Mouse (Mus musculus) CH12.LX (cell line): ENCODE measurements around the gene Syngap1. TPM values are rescaled to one million over a fixed set of nuclear protein-coding genes. Genes with fewer than 3 reads are reported as not detected.
"Not testable (repeated sequence)": the region's sequence is repeated elsewhere in the genome, so short reads cannot be mapped to it uniquely, and the experiment has no call there.

Experiments used
- DNase-seq: peaks from one replicate; pipeline ENCODE4 v3.0.0-alpha.2; 2013; ENCODE audit errors: extremely low read depth
- H3K27ac ChIP-seq: 2 replicates; pipeline ENCODE4 v1.5.1; 2012; ENCODE audit warnings: low read depth, mild to moderate bottlenecking, control low read depth, moderate library complexity; ENCODE audit not compliant: insufficient read depth
- H3K27me3 ChIP-seq: replicated peaks from 2 replicates; pipeline ENCODE3; 2012; ENCODE audit warnings: inconsistent platforms
- H3K36me3 ChIP-seq, 2 experiments: replicated peaks in 1 of 2; 2 replicates each; pipeline versions ENCODE3 to v1.6.1; 2012; ENCODE audit warnings: inconsistent platforms in 1 of 2, low read length in 1 of 2, mild to moderate bottlenecking in 1 of 2, mixed read lengths in 1 of 2, moderate library complexity in 1 of 2; ENCODE audit not compliant: control insufficient read depth in 1 of 2, insufficient read depth in 1 of 2
- H3K4me1 ChIP-seq, 2 experiments: 2 replicates each; pipeline ENCODE4 v1.6.1; 2012; ENCODE audit warnings: inconsistent platforms in 1 of 2, moderate library complexity in 1 of 2; ENCODE audit not compliant: insufficient read depth in 2 of 2, control insufficient read depth in 1 of 2
- H3K4me2 ChIP-seq: 2 replicates; pipeline ENCODE4 v1.6.1; 2012; ENCODE audit warnings: low read depth, mild to moderate bottlenecking, control low read depth; ENCODE audit not compliant: poor library complexity, insufficient read depth, severe bottlenecking
- H3K4me3 ChIP-seq, 3 experiments: fragments of 150-350 bp in 1 of 3; sonication (generic) in 1 of 3; replicated peaks in 1 of 3; 2 replicates each; pipeline versions ENCODE3 to v1.5.1; 2011 to 2012; ENCODE audit warnings: low read depth in 2 of 3, low read length in 2 of 3, mild to moderate bottlenecking in 2 of 3, moderate library complexity in 2 of 3, control low read depth in 1 of 3, improper control_type of control experiment in 1 of 3, inconsistent platforms in 1 of 3, mixed read lengths in 1 of 3; ENCODE audit not compliant: poor library complexity in 1 of 3
- H3K79me2 ChIP-seq: replicated peaks from 2 replicates; pipeline ENCODE4 v1.6.1; 2012; ENCODE audit warnings: mild to moderate bottlenecking, moderate library complexity; ENCODE audit not compliant: control insufficient read depth, poor library complexity, insufficient read depth, severe bottlenecking; ENCODE audit errors: extremely low read depth
- H3K9ac ChIP-seq: 2 replicates; pipeline ENCODE4 v1.6.1; 2012; ENCODE audit warnings: low read depth, mild to moderate bottlenecking, control low read depth, moderate library complexity; ENCODE audit not compliant: insufficient read depth
- H3K9me3 ChIP-seq: replicated peaks from 2 replicates; pipeline ENCODE3; 2012; ENCODE audit warnings: low read length, inconsistent platforms, mixed read lengths
- CTCF ChIP-seq, 2 experiments: IDR thresholded peaks in 1 of 2; conservative IDR thresholded peaks in 1 of 2; 2 replicates each; pipeline ENCODE4 v1.5.1; 2011 to 2012; ENCODE audit warnings: low read depth in 2 of 2, low read length in 2 of 2, improper control_type of control experiment in 1 of 2, inconsistent platforms in 1 of 2, mild to moderate bottlenecking in 1 of 2, moderate library complexity in 1 of 2
- RAD21 ChIP-seq: IDR thresholded peaks from 2 replicates; pipeline ENCODE4 v1.6.1; 2011; ENCODE audit warnings: low read depth, mild to moderate bottlenecking, low read length, improper control_type of control experiment, moderate library complexity
- SMC3 ChIP-seq: IDR thresholded peaks from 2 replicates; pipeline ENCODE4 v1.6.1; 2011; ENCODE audit warnings: low read depth, low read length, improper control_type of control experiment
- dilution Hi-C: fragments of 300-500 bp; cut with MboI; formaldehyde crosslinking; loops from 2 replicates; pipeline ENCODE4 v1.14.3; 2020; ENCODE audit warnings: low sequenced_read_pairs; ENCODE audit not compliant: extremely low pct_unique_long_range_greater_than_20kb, extremely low pct_ligation_motif_present
- in situ Hi-C: fragments of 300-500 bp; cut with MboI; formaldehyde crosslinking; loops from 3 replicates; pipeline ENCODE4 v1.14.3; 2019; ENCODE audit warnings: low sequenced_read_pairs, low pct_ligation_motif_present, low pct_unique_long_range_greater_than_20kb, mixed read lengths
- polyA plus RNA-seq: library from polyadenylated mRNA; unstranded; fragments of >175 nt; gene quantifications from 2 replicates; pipeline ENCODE4 v1.2.1, GENCODE M21; 2012; ENCODE audit warnings: low read depth; ENCODE audit not compliant: insufficient read length
- total RNA-seq, 2 experiments: library from RNA; depleted of rRNA; stranded (reverse); fragments of 300-350 nt in 1 of 2; fragments of >200 nt in 1 of 2; gene quantifications; 2 replicates each; pipeline ENCODE4 v1.2.3; 2012 to 2014

Syngap1 gene
- total and polyA plus RNA-seq, 3 experiments = 1.3 to 2.4 TPM; not detected in 1

- dilution Hi-C loops, H3K27me3 ChIP-seq, DNase-seq, in situ Hi-C loops, H3K27ac ChIP-seq, H3K4me2 ChIP-seq, H3K9ac ChIP-seq, H3K9me3 ChIP-seq, H3K4me3 ChIP-seq: not testable (repeated sequence)
- peaks cover 35% of the 10 kb centered on the region for H3K79me2 ChIP-seq
- H3K4me1 ChIP-seq = peaks cover 0 to 14% of the 10 kb centered on the region in 2 experiments; a peak in 2 of 4 replicates
- H3K36me3 ChIP-seq = peaks cover 27 to 29% of the 10 kb centered on the region in 2 experiments
These were observed 21.5 kb upstream of the Syngap1 start for GRCm38 (mm10) chr17:26919516-26919915.

- H3K9me3 ChIP-seq, in situ Hi-C loops, H3K27ac ChIP-seq, H3K27me3 ChIP-seq, H3K4me3 ChIP-seq, dilution Hi-C loops, H3K4me2 ChIP-seq, DNase-seq, H3K9ac ChIP-seq: not testable (repeated sequence)
- peaks cover 34% of the 10 kb centered on the region for H3K79me2 ChIP-seq
- H3K4me1 ChIP-seq = peaks cover 0 to 14% of the 10 kb centered on the region in 2 experiments; a peak in 2 of 4 replicates
- H3K36me3 ChIP-seq = peaks cover 49% of the 10 kb centered on the region in 2 experiments
These were observed 18.7 kb upstream of the Syngap1 start for GRCm38 (mm10) chr17:26922368-26922767.

- H3K27ac ChIP-seq, H3K9ac ChIP-seq, in situ Hi-C loops, DNase-seq, H3K79me2 ChIP-seq, dilution Hi-C loops, H3K27me3 ChIP-seq, H3K4me2 ChIP-seq, H3K4me1 ChIP-seq, H3K4me3 ChIP-seq, H3K9me3 ChIP-seq: not testable (repeated sequence)
- H3K36me3 ChIP-seq = peaks cover 64 to 68% of the 10 kb centered on the region in 2 experiments
These were observed 15.6 kb upstream of the Syngap1 start for GRCm38 (mm10) chr17:26925414-26925813.

GRCm38 (mm10) chr17:26931795-26932194, 9.3 kb upstream of the Syngap1 start:
- H3K4me3 ChIP-seq, dilution Hi-C loops, H3K4me2 ChIP-seq, in situ Hi-C loops, H3K9ac ChIP-seq, H3K27me3 ChIP-seq, H3K79me2 ChIP-seq, H3K9me3 ChIP-seq, H3K27ac ChIP-seq: not testable (repeated sequence)
- peak; percentile 42 for DNase-seq
- Histone ChIP-seq H3K4me1 (peaks cover 3 to 35% of the 10 kb centered on the region in 2 experiments; a peak in 2 of 4 replicates), H3K36me3 (peaks cover 55 to 75% of the 10 kb centered on the region in 2 experiments)
- TF ChIP-seq CTCF (conservative IDR thresholded peaks at IDR 0.05 in 1 of 2, IDR thresholded peaks at IDR 0.05 in 1 of 2; ENCODE audit: low read depth in 2 of 2, low read length in 2 of 2) (peak in 1 of 2 experiments; percentile 55; a peak in 2 of 4 replicates), SMC3 (peak; percentile 46), RAD21 (peak; percentile 46)
